Mouse (Mus musculus): ENCODE measurements around the gene Id2.

The Id2 gene

DNA sequence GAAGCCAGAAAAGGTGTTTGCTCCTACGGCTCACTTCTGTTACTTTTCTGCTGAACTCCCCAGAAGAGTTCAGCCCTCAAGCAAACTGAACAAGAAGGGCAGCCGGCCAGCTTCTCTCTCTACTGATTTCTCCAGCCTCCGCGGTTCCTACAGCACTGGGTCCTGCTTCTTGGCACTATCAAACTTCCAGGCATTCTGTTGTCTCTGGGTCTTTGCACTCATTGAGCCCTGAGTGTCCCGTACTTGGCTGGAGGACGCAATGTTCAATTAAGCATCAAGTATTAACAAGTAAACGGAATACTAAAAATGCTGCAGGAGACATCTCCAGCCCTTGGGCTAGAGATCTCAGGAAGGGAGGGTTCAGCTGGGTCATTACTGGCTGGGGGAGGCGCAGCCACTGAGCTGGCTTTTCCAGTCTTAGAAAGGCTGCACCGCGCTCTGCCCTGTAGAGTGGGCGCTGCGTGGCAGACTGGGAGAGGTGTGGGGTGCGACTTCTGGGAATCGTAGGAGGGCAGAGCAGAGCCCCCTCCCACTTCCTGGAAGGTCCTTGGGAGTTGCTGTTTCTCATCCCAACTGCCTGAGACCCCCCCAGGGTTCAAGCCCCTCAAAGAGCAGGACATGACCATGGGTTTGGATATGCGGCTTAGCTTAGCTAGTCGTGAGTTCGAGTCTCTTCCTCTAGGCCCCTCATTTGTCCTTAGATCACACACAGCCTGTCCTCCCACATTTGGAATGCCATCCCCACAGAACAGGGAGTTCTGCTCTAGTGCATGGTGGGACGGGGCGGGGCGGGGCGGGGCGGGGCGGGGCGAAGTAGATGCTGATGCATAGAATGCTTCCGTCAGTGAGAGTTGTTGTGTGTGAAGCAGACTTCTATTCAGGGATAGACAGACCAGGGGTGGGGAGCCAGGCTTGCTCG, 13.4 kb downstream of the Id2 start:
- DNase-seq (ENCODE audit: low read depth, low spot score), result no peak

DNA sequence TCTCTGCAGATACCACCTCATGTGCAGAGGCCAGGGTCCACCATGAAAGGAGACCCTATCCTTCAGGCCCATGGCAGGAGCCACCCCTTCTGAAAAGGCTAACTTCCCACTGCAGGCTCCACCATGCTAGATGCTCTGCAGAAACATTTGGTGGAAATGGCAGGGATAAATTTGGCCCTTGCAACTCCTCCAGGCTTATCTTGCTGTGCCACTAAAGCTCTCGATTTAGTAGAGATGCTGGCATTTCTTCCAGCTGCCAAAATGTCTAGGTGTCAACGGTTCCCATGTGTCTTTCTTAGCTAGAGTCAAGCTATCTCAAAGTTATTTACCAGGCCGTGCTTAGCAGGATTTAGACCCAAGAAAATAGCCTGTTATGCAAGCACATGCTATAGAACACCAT, 22.6 kb downstream of the Id2 start:
- DNase-seq (ENCODE audit: low read depth, low spot score), result no peak

DNA sequence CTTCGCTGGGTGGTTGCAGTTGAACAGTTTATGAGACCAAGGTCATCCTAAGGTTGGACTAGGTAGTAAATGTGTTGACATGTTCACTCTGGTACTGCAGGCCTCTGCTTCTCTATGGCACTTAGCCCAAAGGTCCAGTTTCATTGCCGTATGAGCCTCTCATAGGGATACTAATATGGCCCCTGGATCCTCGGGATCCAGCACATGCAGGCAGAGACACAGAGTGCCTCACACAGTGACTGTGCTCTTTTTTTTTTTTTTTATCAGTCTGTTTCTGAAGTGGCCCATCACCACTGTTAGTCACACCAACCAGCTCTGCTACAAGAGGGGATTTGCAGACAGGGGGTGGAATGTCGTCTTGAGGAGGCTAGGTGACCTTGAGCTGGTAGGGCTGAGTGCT, 23.6 kb downstream of the Id2 start:
- DNase-seq (ENCODE audit: low read depth, low spot score), result no peak

DNA sequence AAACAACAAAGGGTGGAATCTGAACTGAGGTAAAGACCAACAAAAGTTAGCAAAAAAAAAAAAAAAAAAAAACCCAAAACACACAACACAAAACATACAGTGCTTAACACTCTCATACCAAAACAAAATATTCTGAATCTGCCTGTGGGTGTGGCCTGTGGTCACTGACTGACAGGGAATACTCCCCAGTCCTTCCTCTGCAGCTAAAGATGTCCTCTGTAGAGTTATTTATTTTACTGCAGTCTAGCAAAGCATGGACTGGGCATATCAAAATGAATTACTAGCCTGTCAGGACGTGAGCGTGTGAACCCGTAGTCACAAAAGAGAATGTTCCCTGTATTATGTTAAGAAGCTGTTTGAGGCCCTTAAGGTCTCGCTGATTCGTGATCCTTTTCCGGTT, 34.7 kb downstream of the Id2 start:
- no peak for DNase-seq (ENCODE audit: low read depth, low spot score)

DNA sequence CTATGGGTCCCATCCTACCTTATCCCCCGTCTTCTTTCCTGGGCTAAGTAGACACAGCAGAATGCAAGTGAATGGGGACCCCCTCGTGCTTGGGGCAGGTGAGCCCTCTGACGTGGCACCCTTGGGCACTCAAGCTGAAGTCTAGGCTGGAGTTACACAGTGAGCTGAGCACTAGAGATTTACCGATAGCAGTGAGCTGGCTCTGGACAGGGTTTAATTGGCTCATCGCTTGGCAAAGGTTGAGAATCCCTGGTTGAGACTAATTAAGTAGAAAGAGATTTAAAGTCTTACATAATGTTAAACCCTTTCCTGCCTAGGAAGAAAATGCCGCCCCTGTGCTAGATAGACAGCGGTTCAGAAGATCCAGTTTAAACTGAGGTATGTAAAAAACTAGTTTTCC, 36.0 kb downstream of the Id2 start:
- DNase-seq (ENCODE audit: low read depth, low spot score), result no peak

DNA sequence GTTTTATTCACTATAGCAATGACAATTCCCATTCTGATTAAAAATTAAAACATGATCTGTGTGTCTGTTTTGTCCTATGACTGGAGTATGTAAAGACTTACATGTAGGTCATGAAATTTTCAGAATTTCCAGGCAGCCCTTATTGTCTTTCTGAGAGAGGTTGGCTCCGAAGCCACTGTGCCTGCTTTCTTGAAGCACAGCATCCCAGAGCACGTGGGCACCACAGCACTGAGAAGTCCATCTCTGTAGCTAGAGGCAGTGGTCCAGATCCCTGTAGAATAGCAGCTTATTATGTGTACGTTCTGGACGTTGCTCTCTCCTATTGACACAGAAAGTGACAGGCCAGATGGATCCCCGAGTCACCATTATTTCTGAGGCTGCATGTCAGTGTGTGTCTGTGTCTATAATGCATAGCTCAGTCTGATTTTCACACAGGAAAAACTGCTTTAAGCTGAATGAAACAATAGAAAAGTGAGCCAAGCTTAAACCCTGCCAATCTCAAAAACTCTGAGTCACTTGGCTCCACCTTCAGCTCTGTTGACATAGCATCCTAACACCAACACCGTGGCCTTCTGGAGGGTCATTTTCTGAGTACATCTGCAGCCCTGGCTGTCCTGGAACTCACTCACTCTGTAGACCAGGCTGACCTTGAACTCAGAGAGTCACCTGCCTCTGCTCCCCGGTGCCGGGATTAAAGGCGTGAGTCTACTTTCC, 37.3 kb downstream of the Id2 start:
- DNase-seq (ENCODE audit: low read depth, low spot score), result peak; percentile 79

DNA sequence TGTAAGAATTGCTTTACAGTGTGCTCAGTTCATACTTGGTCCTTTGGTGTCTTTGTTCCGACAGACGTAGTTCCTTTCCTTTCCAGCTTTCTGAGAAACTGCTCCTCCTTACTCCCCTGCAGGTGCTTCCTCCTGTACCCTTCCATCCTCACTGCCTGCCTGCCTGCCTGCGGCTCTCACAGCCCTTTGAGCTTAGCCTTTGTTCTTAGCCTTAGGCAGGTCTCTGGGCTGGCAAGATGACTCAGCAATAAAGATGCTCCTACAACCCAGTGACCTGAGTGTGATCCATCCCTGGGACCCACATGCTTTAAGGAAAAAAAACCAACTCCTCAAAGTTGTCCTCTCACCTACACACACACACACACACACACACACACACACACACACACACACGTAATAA, 42.0 kb downstream of the Id2 start:
- no peak for DNase-seq (ENCODE audit: low read depth, low spot score)

DNA sequence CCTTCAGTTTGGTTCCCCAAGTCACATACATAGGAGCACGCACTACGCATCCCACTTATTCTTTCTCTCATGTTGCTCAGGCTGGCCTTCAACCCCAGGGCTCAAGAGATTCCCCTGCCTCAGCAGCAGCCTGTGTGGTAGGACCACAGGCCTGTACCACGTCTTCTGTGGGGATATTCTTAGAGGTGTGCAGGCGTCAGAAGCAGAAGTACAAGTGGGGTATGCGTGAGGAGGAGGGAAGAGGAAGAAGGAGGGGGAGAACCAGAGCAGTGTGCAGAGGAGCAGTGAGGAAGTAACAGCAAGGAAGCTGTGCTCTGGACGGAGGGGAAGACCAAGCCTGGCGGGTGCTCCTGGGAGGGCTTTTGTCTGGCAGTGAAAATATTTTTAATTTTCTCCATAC, 42.4 kb downstream of the Id2 start:
- DNase-seq (ENCODE audit: low read depth, low spot score), result no peak

DNA sequence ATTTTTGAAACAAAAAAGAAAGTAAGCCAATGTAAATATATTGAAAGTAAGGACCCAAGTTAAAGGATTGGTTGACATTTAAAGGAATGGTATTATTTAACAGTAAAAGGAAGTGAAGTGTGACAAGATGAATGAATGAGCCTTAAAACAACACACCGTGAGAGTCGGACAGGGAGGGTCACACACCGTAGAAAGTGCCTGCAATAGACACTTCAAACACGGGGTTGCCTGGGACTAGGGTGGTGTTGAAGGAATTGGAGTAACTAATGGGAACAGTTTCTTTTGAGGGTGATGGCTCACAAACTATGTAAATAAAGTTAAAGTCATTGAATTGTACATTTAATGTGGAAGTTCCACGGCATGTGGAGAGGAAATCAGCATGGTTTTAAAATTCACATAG, 47.7 kb downstream of the Id2 start:
- DNase-seq (ENCODE audit: low read depth, low spot score), result no peak

DNA sequence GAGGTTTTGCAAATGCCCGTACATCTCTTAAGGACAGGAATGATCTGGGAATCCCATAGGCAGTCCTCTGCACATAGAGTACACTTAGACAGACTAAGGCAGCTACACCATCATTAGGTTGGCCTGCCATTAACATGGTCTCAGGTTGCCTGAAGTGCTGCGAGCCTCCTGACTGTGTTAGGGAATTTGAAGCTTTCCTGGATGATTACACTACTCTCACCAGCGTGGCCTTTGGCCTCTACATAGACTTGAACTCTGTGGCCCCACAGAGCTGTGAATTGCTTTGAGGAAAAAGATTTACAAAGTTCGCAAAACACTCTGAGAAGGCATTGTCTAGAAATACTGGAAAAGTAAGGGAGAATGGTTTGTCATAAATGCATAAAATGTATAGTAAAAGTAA, 52.4 kb downstream of the Id2 start:
- DNase-seq (ENCODE audit: low read depth, low spot score), result no peak

DNA sequence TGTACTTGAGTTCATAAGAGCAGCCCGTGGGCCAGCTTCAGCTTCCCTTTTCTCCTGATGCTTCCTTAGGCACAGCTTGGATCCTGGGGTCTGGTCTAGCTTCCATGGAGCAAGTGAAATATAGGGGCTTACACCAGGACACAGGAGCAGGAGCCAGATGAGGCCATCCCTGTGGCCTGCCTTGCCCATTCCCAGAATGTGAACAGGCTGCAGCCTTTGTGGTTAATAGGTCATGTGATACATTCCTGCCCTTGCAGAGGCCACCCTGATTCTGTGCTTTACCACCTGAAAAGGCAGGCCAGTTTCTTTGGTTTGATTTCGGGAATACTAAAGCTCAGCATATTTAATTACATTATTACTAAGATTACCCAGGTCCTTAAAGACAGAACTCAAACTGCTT, 52.9 kb downstream of the Id2 start:
- no peak for DNase-seq (ENCODE audit: low read depth, low spot score)
